Mouse (Mus musculus): ENCODE data around the gene Klrk1. TPM values are rescaled to one million over a fixed set of nuclear protein-coding genes. Genes with fewer than 3 reads are reported as not detected.
"Not testable (repeated sequence)": the region's sequence is repeated elsewhere in the genome, so short reads cannot be mapped to it uniquely, and the experiment has no call there.

Gene Klrk1
- polyA plus RNA-seq (2011; ENCODE audit: insufficient read depth, insufficient read length, low read depth, missing spikeins) = not detected in 2 replicates

GRCm38 (mm10) chr6:129623735-129624134 lies at the start of gene Klrk1:
Gene Klrk1 (minus strand): TSS chr6:129623864.
- Histone ChIP-seq H3K36me3 (ENCODE audit: control insufficient read depth, insufficient read depth, low read length, poor library complexity, severe bottlenecking) (no peaks in the 10 kb centered on the region), H3K9me3 (replicated peaks; ENCODE audit: control insufficient read depth, insufficient read depth, low read length, poor library complexity, severe bottlenecking) (no peaks in the 10 kb centered on the region), H3K27me3 (ENCODE audit: control insufficient read depth, insufficient read depth, low read length, poor library complexity, severe bottlenecking) (no peaks in the 10 kb centered on the region), H3K4me3 (ENCODE audit: low read depth, low read length) (no peak within 1 kb of the TSS), H3K9ac (ENCODE audit: low read depth, poor library complexity, severe bottlenecking) (no peak within 1 kb of the TSS), H3K27ac (ENCODE audit: insufficient read depth, low read length) (no peak within 1 kb of the TSS), H3K4me1 (ENCODE audit: control insufficient read depth, insufficient read depth, low read length) (no peaks in the 10 kb centered on the region)
- TF ChIP-seq POLR2A (IDR thresholded peaks at IDR 0.05; ENCODE audit: insufficient read depth, low read length) = no peak
- no peak for TF ChIP-seq EP300 (IDR thresholded peaks at IDR 0.05; ENCODE audit: insufficient read depth, low read depth, low read length)
- TF ChIP-seq CTCF (IDR thresholded peaks at IDR 0.05; ENCODE audit: low read depth, low read length) = no peak

GRCm38 (mm10) chr6:129661301-129661700 lies 37.6 kb upstream of the Klrk1 start:
- not testable (repeated sequence) for H3K9ac ChIP-seq (ENCODE audit: low read depth, poor library complexity, severe bottlenecking); H3K27ac ChIP-seq (ENCODE audit: insufficient read depth, low read length); H3K9me3 ChIP-seq (replicated peaks; ENCODE audit: control insufficient read depth, insufficient read depth, low read length, poor library complexity, severe bottlenecking); H3K4me3 ChIP-seq (ENCODE audit: low read depth, low read length); H3K4me1 ChIP-seq (ENCODE audit: control insufficient read depth, insufficient read depth, low read length); H3K36me3 ChIP-seq (ENCODE audit: control insufficient read depth, insufficient read depth, low read length, poor library complexity, severe bottlenecking); H3K27me3 ChIP-seq (ENCODE audit: control insufficient read depth, insufficient read depth, low read length, poor library complexity, severe bottlenecking)

GRCm38 (mm10) chr6:129660589-129660988 lies 36.9 kb upstream of the Klrk1 start, which contains the start of gene Klrc2:
Gene Klrc2 (minus strand): TSS chr6:129660689.
- H3K9me3 ChIP-seq (replicated peaks; ENCODE audit: control insufficient read depth, insufficient read depth, low read length, poor library complexity, severe bottlenecking); H3K27me3 ChIP-seq (ENCODE audit: control insufficient read depth, insufficient read depth, low read length, poor library complexity, severe bottlenecking); H3K9ac ChIP-seq (ENCODE audit: low read depth, poor library complexity, severe bottlenecking); H3K27ac ChIP-seq (ENCODE audit: insufficient read depth, low read length); H3K4me1 ChIP-seq (ENCODE audit: control insufficient read depth, insufficient read depth, low read length); H3K4me3 ChIP-seq (ENCODE audit: low read depth, low read length); H3K36me3 ChIP-seq (ENCODE audit: control insufficient read depth, insufficient read depth, low read length, poor library complexity, severe bottlenecking): not testable (repeated sequence)

GRCm38 (mm10) chr6:129644054-129644453 lies 20.4 kb upstream of the Klrk1 start:
- H3K9me3 ChIP-seq (replicated peaks; ENCODE audit: control insufficient read depth, insufficient read depth, low read length, poor library complexity, severe bottlenecking); H3K4me1 ChIP-seq (ENCODE audit: control insufficient read depth, insufficient read depth, low read length); H3K4me3 ChIP-seq (ENCODE audit: low read depth, low read length); H3K36me3 ChIP-seq (ENCODE audit: control insufficient read depth, insufficient read depth, low read length, poor library complexity, severe bottlenecking); H3K27ac ChIP-seq (ENCODE audit: insufficient read depth, low read length); H3K9ac ChIP-seq (ENCODE audit: low read depth, poor library complexity, severe bottlenecking); H3K27me3 ChIP-seq (ENCODE audit: control insufficient read depth, insufficient read depth, low read length, poor library complexity, severe bottlenecking): not testable (repeated sequence)

- H3K36me3 ChIP-seq (ENCODE audit: control insufficient read depth, insufficient read depth, low read length, poor library complexity, severe bottlenecking); H3K9ac ChIP-seq (ENCODE audit: low read depth, poor library complexity, severe bottlenecking); H3K4me1 ChIP-seq (ENCODE audit: control insufficient read depth, insufficient read depth, low read length); H3K4me3 ChIP-seq (ENCODE audit: low read depth, low read length); H3K27me3 ChIP-seq (ENCODE audit: control insufficient read depth, insufficient read depth, low read length, poor library complexity, severe bottlenecking); H3K9me3 ChIP-seq (replicated peaks; ENCODE audit: control insufficient read depth, insufficient read depth, low read length, poor library complexity, severe bottlenecking); H3K27ac ChIP-seq (ENCODE audit: insufficient read depth, low read length): not testable (repeated sequence)
Observed at GRCm38 (mm10) chr6:129643237-129643636, 19.6 kb upstream of the Klrk1 start, which contains the start of gene Klrc3. Gene Klrc3 (minus strand): TSS chr6:129643337.

GRCm38 (mm10) chr6:129631046-129631445 lies 7.4 kb upstream of the Klrk1 start:
- not testable (repeated sequence) for H3K27me3 ChIP-seq (ENCODE audit: control insufficient read depth, insufficient read depth, low read length, poor library complexity, severe bottlenecking); H3K36me3 ChIP-seq (ENCODE audit: control insufficient read depth, insufficient read depth, low read length, poor library complexity, severe bottlenecking); H3K9ac ChIP-seq (ENCODE audit: low read depth, poor library complexity, severe bottlenecking); H3K9me3 ChIP-seq (replicated peaks; ENCODE audit: control insufficient read depth, insufficient read depth, low read length, poor library complexity, severe bottlenecking); H3K4me3 ChIP-seq (ENCODE audit: low read depth, low read length); H3K27ac ChIP-seq (ENCODE audit: insufficient read depth, low read length); H3K4me1 ChIP-seq (ENCODE audit: control insufficient read depth, insufficient read depth, low read length)

GRCm38 (mm10) chr6:129608372-129608771 lies 15.3 kb downstream of the Klrk1 start:
- Histone ChIP-seq H3K9me3 (replicated peaks; ENCODE audit: control insufficient read depth, insufficient read depth, low read length, poor library complexity, severe bottlenecking) (no peaks in the 10 kb centered on the region), H3K36me3 (ENCODE audit: control insufficient read depth, insufficient read depth, low read length, poor library complexity, severe bottlenecking) (no peaks in the 10 kb centered on the region), H3K4me1 (ENCODE audit: control insufficient read depth, insufficient read depth, low read length) (no peaks in the 10 kb centered on the region), H3K27ac (ENCODE audit: insufficient read depth, low read length) (no peak overlapping the region), H3K27me3 (ENCODE audit: control insufficient read depth, insufficient read depth, low read length, poor library complexity, severe bottlenecking) (no peaks in the 10 kb centered on the region), H3K9ac (ENCODE audit: low read depth, poor library complexity, severe bottlenecking) (no peak overlapping the region), H3K4me3 (ENCODE audit: low read depth, low read length) (no peak overlapping the region)
- TF ChIP-seq CTCF (IDR thresholded peaks at IDR 0.05; ENCODE audit: low read depth, low read length) (no peak), POLR2A (IDR thresholded peaks at IDR 0.05; ENCODE audit: insufficient read depth, low read length) (no peak), EP300 (IDR thresholded peaks at IDR 0.05; ENCODE audit: insufficient read depth, low read depth, low read length) (no peak)

Measured in ES-Bruce4 (cell line).